Mouse (Mus musculus) embryonic stem cell, embryonic (primary cell): ENCODE measurements around the gene Syne1.
"Not testable (repeated sequence)": the region's sequence is repeated elsewhere in the genome, so short reads cannot be mapped to it uniquely, and the experiment has no call there.

Experiments used
- CTCF ChIA-PET, 4 experiments: fragments of 300-600 bp in 2 of 4; fragments of 350-600 bp in 2 of 4; sonication (Branson Sonifier 250); formaldehyde crosslinking; loops; one replicate each; lab custom pipeline; 2022; ENCODE audit warnings: inconsistent platforms in 2 of 4; lab: Charles Lee
- POLR2A ChIA-PET, 4 experiments: fragments of 300-600 bp in 2 of 4; fragments of 350-600 bp in 2 of 4; sonication (Branson Sonifier 250); formaldehyde crosslinking; loops; one replicate each; lab custom pipeline; 2022; ENCODE audit warnings: antibody characterized with exemption in 4 of 4, inconsistent platforms in 1 of 4; lab: Charles Lee

Gene Syne1

DNA sequence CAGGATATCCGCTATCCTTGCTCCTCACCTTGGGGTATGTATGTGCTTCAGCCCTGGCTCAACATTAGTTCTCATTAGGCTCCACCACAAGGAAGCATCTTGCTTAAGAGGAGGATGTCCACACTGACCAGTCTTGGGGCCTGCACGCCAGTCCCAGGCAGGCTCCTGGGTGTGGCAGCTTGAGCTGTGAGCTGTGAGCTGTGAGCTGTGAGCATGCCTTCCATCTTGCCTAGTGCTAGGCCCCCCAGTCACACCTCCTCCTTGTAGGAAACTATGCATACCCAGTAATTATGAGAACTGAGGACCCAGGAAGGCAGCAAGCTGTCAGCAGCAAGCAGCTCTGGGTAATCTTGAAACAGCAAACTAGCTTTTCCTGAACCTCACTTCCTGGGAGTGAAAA is 2.6 kb downstream of the Syne1 start:
- ChIA-PET CTCF (interaction anchor here in 1 of 4 experiments (0.9 kb wide), 1 partner anchor 68 kb away, joined by 4 read pairs; no protein-coding TSS in a partner anchor), POLR2A (interaction anchor here in 3 of 4 experiments (0.6 to 3.0 kb wide), 6 partner anchors 10 to 1244 kb away, joined by 3 to 18 read pairs (median 5); no protein-coding TSS in a partner anchor)

DNA sequence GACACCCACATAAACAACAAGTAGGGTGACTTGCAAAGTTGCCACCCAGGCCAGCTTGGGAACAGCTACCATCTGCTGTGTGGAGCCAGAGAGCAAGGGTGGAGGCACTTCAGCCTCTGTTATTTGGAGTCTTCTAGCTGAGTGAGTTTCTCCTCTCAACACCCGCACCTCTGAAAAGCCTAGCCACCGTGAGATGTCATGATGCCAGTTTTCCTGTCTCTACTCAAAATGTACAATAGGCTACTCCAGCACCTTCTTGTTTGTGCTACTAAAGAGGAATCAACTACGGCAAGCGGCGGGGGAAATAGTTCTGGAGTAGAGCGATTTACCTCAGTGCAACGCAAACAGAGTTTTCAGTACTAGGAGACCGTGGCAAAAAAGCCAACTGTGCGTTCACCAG is 3.5 kb downstream of the Syne1 start:
- POLR2A ChIA-PET, result interaction anchor here in 2 of 4 experiments (0.8 kb wide), 2 partner anchors 11 to 169 kb away, joined by 3 read pairs; no protein-coding TSS in a partner anchor
- CTCF ChIA-PET, result no interaction called here

DNA sequence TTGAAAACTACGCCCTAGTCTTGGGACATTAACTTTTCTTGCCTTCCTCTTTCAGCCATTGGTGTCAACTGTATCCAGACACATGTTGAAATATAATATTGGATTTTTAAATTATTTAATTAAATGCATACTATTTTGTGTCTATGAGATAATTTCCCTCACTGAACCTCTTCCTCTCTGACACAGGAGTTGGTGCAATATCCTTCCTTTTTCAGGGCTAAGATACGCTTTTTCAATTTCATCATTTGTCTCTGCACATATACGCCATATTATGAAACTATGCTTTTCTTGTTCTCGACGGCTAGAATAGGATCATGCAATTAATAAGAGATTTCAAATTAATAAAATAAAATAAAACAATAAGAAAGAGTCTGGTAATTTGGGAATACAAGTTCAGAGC is 4.9 kb downstream of the Syne1 start:
- ChIA-PET POLR2A (no interaction called here), CTCF (no interaction called here)

DNA sequence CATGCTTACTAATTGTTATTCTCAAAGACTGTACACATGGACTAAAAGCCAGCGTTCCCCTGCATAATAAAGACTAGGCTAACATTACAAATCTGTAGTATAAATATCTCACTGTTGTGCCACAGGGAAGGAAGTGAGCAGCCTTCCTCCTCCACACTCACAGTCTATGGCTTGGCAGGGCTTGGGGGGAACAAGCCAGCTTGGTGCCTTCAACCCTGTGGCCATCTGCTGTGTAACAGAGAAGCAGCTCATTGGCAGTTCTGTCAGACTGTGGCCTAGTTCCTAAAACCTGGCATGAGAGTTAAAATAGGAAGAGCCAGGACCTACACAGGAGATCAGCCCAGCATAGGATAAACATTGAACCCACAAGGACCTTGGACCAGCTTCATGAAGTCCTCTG is 23.0 kb downstream of the Syne1 start:
- POLR2A ChIA-PET, result interaction anchor here in 2 of 4 experiments (0.5 to 1.1 kb wide), 3 partner anchors 9 to 21 kb away, joined by 4 to 7 read pairs (median 4); no protein-coding TSS in a partner anchor
- CTCF ChIA-PET, result interaction anchor here in 2 of 4 experiments (1.3 to 1.7 kb wide), 2 partner anchors 36 to 48 kb away, joined by 3 read pairs; no protein-coding TSS in a partner anchor

DNA sequence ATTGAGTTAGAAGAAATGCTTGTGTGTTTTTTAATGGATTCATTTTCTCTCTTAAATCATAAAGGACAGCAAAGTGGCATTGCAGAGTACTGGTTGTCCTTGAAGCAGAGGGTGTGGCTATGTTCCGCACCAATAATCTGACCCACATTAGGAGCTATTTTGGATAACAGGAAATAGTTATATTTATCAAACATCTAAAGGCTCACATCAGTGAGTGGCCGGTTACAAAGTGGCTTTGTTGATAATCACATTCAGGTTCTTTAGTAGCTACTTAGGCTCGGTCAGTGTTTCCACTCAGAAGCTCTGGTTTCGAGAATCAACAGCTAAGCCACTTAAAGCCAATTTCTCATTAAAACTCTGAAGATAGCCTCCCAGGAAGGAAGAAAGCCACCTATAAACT is 23.6 kb downstream of the Syne1 start:
- ChIA-PET POLR2A (interaction anchor here in 2 of 4 experiments (0.5 to 1.1 kb wide), 3 partner anchors 10 to 22 kb away, joined by 4 to 7 read pairs (median 4); no protein-coding TSS in a partner anchor), CTCF (interaction anchor here in 2 of 4 experiments (1.3 to 1.7 kb wide), 2 partner anchors 36 to 48 kb away, joined by 3 read pairs; no protein-coding TSS in a partner anchor)

DNA sequence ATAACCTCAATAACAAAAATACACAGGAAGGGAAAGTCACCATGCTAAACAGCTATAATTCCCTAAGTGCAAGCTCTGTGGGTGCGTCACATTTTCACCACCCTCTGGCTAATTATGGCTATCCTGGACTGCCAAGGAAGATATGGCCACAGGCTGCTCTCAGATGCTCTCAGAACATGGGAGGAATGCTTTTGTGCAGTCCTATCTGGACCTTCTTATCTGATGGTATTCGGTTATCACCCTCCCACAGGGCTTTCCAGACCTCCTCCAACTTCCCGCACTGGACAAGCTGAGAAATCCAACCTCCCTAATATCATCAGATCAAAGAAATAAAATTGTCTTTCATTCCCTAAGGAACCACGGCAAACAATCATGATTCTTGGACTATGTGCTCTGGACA is 28.4 kb downstream of the Syne1 start:
- ChIA-PET POLR2A (no interaction called here), CTCF (no interaction called here)

DNA sequence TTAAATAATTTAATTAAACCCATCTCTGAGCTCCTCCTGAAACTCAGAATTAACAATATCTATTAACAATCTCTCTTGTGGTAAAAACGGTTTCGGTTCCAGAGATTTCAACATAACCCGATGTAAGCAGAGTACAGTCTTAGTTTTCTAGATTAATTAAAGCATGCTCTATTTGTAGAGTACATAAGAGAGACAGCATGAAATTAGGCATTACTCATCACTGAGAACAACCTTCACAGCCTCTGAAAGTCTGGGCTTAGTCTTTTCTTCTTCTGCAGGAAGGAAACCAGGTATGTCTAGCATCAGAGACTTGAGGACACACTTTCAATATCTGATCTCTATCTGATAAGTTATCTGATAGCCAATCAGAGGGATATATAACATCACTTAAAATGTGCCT is 29.0 kb downstream of the Syne1 start:
- POLR2A ChIA-PET, result no interaction called here

DNA sequence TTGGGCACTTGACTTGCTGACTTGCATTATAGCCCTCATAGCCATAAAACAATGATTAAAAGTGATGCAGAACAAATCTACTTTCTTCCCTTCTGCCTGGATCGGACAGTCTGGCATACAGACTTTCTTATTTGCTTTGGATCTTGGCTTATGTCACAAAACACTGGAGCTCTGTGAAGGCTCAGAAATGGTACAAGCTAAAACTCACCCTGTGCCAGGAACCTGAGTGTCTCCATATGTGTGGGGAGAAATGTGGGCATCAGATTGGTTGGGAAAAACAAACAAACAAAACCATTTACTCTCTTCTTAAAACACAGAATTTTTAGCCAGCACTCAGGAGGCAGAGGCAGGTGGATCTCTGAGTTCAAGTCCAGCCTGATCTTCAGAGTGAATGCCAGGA is 30.6 kb downstream of the Syne1 start:
- CTCF ChIA-PET, result interaction anchor here in 1 of 4 experiments (0.7 kb wide), 1 partner anchor 265 kb away, joined by 5 read pairs; no protein-coding TSS in a partner anchor
- POLR2A ChIA-PET, result no interaction called here

More for the DNA sequence above, 29.0 kb downstream of the Syne1 start:
- CTCF ChIA-PET, result no interaction called here

DNA sequence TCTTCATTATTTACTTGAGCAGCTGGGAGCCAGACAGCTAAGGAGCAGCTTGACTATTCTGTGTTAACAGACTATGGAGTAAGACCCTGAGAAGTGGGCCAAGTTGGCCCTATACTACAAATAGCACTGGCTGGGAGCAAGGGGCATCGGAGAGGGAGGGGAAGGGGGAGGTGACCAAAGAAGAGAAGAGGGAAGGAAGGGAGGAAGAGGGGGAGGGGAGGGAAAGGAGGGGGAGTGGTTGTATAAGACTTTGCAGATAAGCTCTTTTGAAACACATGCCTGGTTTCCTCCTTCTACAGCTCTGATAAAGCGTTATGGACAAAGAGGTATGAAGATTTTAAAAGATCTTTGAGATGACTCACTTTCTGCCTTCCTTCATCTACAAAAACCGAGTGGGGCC is 36.0 kb downstream of the Syne1 start:
- ChIA-PET POLR2A (interaction anchor here in 1 of 4 experiments (0.7 kb wide), 1 partner anchor 1680 kb away, joined by 4 read pairs; no protein-coding TSS in a partner anchor), CTCF (interaction anchor here in 1 of 4 experiments (0.7 kb wide), 1 partner anchor 145 kb away, joined by 3 read pairs; no protein-coding TSS in a partner anchor)

DNA sequence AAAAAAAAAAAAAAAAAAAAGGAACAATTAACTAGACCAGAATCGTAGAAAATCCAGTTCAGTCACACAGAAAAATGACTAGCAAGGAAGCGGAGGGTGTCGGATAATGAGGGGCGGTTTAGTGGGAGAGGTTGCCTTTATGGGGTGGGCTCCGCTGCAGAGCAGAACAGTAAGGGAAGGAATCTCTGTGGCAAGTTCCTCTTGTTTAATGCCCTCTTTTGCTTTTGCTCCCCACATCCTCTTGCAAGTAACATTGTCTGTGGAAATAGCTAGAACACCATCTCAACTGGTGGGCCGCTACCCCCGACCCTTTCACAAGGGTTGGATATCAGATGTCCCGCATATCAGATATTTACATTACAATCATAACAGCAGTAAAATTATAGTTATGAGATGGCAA is 37.1 kb downstream of the Syne1 start:
- ChIA-PET CTCF (interaction anchor here in 1 of 4 experiments (0.7 kb wide), 1 partner anchor 851 kb away, joined by 4 read pairs; no protein-coding TSS in a partner anchor), POLR2A (no interaction called here)

DNA sequence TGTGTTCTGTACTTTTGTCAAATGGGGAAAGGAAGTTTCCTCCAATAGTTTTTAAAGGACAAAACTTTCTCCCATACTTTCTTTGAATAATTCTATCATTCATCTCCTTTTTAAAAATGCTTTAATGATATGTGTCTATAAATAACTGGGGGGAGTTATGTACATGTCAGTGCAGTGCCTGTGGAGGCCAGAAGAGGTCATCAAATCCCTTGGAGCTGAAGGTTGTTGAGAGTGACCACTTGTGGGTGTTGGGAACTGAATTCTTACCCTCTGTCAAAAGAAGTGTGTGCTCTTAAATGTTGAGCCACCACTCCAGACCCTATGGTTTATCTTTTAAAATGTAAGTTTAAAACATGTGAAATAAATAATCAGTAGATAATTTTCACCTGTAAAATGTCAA is 39.0 kb downstream of the Syne1 start:
- POLR2A ChIA-PET, result interaction anchor here in 1 of 4 experiments (1.3 kb wide), 1 partner anchor 42 kb away, joined by 3 read pairs; no protein-coding TSS in a partner anchor
- CTCF ChIA-PET, result interaction anchor here in 1 of 4 experiments (0.6 kb wide), 1 partner anchor 43 kb away, joined by 3 read pairs; no protein-coding TSS in a partner anchor

DNA sequence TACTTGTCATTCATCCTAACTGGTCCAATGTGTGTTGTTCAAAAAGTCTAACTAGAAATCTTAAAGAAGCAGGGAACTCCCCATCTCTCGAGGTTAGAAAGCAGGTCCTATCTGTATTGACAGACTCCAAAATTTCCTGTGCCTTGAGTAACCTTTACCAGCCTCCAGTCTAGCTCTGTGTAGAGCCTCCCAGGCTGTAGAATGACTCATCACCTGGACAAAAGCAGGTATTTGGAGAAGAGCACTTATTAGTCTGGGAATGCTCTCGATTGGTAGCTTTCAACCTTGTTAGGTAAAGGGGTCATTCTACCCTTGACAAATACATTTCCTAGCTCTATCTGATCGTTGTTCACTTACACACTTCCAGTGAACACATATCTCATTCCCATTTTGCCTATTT is 39.9 kb downstream of the Syne1 start:
- CTCF ChIA-PET, result interaction anchor here in 1 of 4 experiments (0.6 kb wide), 1 partner anchor 89 kb away, joined by 3 read pairs; no protein-coding TSS in a partner anchor

DNA sequence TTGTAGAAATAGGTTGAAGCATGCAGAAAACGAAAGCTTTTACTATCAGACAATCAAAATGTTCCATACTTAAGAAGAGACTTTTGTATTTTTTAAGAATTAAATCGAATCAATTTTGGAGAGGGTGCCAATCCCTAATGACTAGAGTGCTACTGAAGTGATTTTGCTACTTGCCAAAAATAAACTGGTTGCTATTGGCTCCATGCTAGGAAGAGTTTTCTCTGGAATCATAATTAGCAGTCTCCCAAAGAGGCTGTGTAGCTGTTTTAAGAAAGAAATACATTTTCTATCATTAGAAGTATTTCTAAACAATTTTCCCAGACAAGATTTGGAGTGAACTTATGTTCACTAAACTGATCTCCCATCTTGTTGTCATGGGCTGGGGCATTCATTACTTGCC is 43.8 kb downstream of the Syne1 start:
- POLR2A ChIA-PET, result no interaction called here
- CTCF ChIA-PET, result no interaction called here

More for the DNA sequence above, 39.9 kb downstream of the Syne1 start:
- POLR2A ChIA-PET, result interaction anchor here in 1 of 4 experiments (1.3 kb wide), 1 partner anchor 43 kb away, joined by 3 read pairs; no protein-coding TSS in a partner anchor

DNA sequence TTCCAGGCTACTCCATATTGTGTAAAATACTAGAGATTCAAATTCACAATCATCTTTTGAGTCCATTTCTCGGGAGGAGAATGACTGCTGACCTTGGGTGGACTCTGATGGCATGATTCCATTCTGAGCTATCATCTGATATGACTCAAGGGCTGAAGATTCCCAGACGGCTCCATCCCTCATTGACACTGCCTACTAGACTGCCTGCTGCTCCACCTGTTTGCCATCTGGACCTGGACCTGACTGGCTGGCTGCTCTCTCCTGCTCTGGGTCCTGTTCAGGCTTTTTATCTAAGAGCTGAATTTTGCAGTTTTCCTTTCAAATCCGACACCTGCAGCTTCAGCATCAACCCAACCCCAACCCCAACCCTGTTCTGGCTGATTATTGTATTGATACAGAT is 46.5 kb downstream of the Syne1 start:
- ChIA-PET POLR2A (no interaction called here), CTCF (no interaction called here)

DNA sequence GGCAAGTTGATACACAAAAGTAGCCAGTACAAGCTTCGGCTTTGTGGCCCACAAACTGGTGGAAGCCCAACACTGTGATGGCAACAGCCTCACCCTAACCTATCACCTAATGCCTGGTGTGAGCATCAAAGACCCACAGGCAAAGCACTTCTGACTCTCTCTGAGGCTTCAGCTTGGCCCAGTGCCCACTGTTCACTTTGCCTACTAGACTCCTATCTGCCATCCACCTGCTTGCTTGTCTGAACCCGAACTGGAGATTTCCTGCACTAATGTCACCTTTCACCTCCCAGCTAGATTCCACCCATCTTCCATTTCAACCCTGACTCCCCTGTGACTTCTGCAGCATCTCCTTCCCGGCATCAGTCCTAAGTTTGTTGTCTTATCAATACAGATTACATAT is 47.4 kb downstream of the Syne1 start:
- ChIA-PET CTCF (interaction anchor here in 1 of 4 experiments (0.6 kb wide), 1 partner anchor 57 kb away, joined by 3 read pairs; no protein-coding TSS in a partner anchor), POLR2A (no interaction called here)

DNA sequence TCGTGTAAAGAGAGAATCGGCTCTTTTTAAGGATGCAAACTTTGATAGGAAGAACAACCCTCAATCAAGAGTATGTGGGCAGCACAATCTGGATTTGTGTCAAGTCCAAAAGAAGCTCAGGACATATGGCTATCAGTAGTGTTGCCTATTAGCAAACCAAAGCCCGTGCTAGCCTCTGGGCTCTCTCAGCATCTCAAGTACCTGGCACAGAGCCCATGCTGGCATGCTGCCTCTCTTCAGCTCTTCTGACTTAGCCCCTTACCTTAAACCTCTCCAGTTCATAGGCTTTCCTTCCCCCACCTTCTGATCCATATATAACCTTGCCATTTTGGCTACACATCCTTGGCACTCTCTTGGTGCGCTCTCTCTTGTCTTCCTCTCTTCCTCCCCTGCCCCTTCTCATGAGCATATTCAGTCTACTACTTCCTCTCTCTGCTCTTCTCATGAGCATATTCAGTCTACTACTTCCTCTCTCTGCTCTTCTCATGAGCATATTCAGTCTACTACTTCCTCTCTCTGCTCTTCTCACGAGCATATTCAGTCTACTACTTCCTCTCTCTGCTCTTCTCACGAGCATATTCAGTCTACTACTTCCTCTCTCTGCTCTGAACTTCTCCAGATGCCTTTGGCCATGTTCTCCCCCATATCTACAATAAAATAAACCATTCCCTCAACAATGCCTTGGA is 51.5 kb downstream of the Syne1 start:
- CTCF ChIA-PET, result not testable (repeated sequence)
- POLR2A ChIA-PET, result interaction anchor here in 1 of 4 experiments (1.4 kb wide), 1 partner anchor 15 kb away, joined by 3 read pairs; no protein-coding TSS in a partner anchor

DNA sequence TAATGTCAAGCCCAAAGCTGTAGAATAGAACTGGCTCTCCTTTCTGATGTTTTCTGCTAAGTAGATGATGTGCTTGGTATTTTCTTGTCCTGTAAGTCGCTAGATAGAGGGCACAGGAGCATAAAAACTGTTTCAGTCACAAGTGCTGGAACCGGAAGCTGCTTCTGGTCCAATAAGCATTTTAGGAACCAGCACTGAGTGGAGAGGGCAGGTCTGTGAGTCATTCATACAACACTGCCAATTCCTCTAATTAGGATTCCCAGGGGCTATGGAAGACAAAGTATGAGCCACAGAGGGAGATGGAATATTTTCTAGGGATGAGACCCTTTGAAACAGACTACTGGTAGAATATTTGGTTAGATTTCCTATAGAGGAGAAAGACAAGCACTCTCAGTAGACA is 53.4 kb downstream of the Syne1 start:
- ChIA-PET CTCF (interaction anchor here in 1 of 4 experiments (1.1 kb wide), 1 partner anchor 17 kb away, joined by 3 read pairs; no protein-coding TSS in a partner anchor), POLR2A (no interaction called here)

DNA sequence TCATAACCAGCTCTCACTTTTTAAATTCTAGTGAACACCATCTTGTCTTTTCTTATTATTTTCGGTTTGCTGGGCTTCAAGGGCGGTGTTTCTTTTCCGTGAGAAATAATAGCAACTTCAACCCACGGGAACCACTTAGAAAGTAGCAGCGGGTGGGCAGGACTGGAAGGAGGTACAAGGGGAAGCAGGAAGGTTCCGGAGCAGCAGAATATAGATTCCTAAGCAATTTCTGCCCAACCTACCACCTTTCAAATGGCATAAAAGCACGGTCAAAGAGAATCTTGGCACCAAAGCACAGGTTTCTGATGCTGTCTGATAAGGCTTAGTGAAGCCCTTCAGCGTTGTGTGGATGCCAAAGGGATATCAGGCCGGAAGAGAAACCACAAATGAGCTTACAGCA is 60.2 kb downstream of the Syne1 start:
- CTCF ChIA-PET, result interaction anchor here (0.6 to 1.3 kb wide), 8 partner anchors 10 to 67 kb away, joined by 3 to 4 read pairs (median 3); no protein-coding TSS in a partner anchor
- POLR2A ChIA-PET, result no interaction called here

DNA sequence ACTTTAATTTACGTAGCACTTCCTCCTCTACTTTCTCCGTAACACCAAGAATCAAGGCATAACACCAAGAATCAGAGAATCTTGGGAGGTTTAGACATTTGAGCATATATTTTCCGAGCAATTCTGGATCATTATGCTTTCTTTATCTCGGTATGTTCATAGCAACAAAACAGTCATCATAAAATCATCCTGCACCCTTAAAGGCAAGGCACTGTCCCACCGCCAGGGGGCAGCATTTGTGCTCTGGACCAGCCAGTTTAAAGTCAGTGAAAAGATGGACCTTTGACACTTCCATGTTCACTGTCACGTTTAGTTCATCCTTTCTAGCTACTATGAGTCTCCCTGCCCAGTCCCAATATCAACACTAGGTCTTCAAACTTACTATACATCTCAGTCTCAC is 61.3 kb downstream of the Syne1 start:
- CTCF ChIA-PET, result interaction anchor here (0.7 to 1.3 kb wide), 7 partner anchors 9 to 64 kb away, joined by 3 to 7 read pairs (median 3); no protein-coding TSS in a partner anchor

More for the DNA sequence above, 61.3 kb downstream of the Syne1 start:
- POLR2A ChIA-PET, result interaction anchor here in 1 of 4 experiments (0.6 kb wide), 1 partner anchor 62 kb away, joined by 4 read pairs; no protein-coding TSS in a partner anchor
